Mouse (Mus musculus) brain, embryonic 14.5 days (tissue): ENCODE results near the gene Tctex1d4.

Experiments used
- CTCF ChIP-seq: fragments of 200-500 bp; IDR thresholded peaks from 2 replicates; pipeline ENCODE4 v1.5.1; 2012; ENCODE audit warnings: inconsistent platforms, mild to moderate bottlenecking, moderate library complexity, borderline replicate concordance; ENCODE audit not compliant: insufficient read depth, insufficient read length; ENCODE audit errors: extremely low read depth
- POLR2A ChIP-seq: fragments of 200-500 bp; IDR thresholded peaks from 2 replicates; pipeline ENCODE4 v1.6.1; 2012; ENCODE audit warnings: mild to moderate bottlenecking, inconsistent platforms, borderline replicate concordance; ENCODE audit not compliant: poor library complexity, insufficient read depth, insufficient read length, severe bottlenecking; ENCODE audit errors: extremely low read depth

DNA sequence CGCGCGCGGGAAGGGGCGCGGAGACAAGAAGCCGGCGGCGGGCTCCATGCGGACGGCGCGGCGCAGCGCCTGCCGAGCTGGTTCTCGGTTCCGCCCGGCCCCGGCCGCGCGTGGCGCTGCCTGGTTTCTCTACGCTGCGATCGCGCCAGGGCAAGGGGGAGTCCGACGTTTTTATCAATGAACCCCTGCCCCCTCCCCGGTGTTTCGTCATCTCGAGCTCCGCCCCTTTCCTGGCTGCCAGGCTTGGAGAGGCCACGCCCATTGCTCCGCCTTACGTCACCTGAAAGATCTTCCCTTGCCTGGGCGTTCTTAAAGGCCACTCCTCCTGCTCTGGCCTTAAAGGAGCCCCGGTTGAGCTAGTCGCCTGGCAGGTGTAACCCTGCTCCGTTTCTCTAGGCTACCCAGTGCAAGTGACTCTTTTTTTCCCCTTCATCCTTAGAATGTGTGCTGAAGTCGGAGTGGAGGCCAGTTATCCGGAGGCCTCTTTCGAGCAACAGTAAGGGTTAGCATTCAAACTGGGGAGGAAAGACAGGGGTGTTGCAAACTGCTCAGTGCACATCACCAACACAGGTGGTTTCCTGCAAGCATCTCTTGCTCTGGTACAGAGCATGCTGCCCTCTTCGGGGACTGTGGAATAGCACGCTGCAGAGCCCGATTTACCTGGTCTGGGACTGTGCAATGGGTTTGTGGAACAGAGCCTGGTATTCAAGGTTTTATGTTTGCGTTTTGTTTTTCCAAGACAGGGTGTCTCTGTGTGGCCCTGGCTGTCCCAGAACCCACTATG, 7.4 kb downstream of the Tctex1d4 start, which contains the start of gene Plk3:
- TF ChIP-seq CTCF (peak; percentile 20; the same call in 1 of the 2 replicates), POLR2A (peak; percentile 63)
